Mouse (Mus musculus): ENCODE results near the gene Xrcc5. TPM values are rescaled to one million over a fixed set of nuclear protein-coding genes. Genes with fewer than 3 reads are reported as not detected.

Xrcc5 gene
- polyA plus RNA-seq, 1 experiment from 2014 or later, result 48.7 TPM

DNA sequence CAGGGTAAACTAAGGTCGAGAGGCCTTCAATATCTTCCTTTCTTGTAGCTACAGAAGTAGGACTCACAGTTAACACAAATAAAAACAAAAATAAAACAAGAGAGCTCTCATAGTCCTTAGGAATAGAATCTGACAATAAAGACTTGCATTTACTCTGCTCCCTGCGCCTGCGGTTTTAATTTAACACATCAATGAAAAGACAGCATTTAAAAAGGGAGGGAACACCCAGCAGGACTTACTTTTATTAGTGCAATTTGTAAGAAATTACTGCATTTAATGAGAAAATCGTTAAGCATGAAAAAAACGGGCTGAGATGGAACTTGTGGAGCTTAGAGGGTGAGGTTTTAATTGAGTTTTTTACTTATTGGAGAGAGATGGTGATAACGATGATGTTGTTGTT is 66.4 kb downstream of the Xrcc5 start:
- 71% methylated on average over 6 of the region's 6 CpGs for WGBS
- no peak for DNase-seq (ENCODE audit: low spot score)
- H3K4me3 ChIP-seq, result no peak overlapping the region
- H3K27me3 ChIP-seq (ENCODE audit: low read depth, poor library complexity, severe bottlenecking), result no peaks in the 10 kb centered on the region
- H3K27ac ChIP-seq (replicated peaks), result no peak overlapping the region
- H3K9me3 ChIP-seq (replicated peaks), result no peaks in the 10 kb centered on the region
- H3K36me3 ChIP-seq, result peaks cover 18% of the 10 kb centered on the region; the same call in 1 of the 2 replicates
- H3K4me1 ChIP-seq, result no peaks in the 10 kb centered on the region

GRCm38 (mm10) chr1:72374049-72374448 is 66.8 kb downstream of the Xrcc5 start:
- Histone ChIP-seq H3K4me3 (no peak overlapping the region), H3K27ac (replicated peaks) (no peak overlapping the region), H3K4me1 (no peaks in the 10 kb centered on the region), H3K27me3 (ENCODE audit: low read depth, poor library complexity, severe bottlenecking) (no peaks in the 10 kb centered on the region), H3K9me3 (replicated peaks) (no peaks in the 10 kb centered on the region), H3K36me3 (peaks cover 18% of the 10 kb centered on the region; the same call in 1 of the 2 replicates)
- no peak for DNase-seq (ENCODE audit: low spot score)
- WGBS, result 41% methylated on average over 4 of the region's 4 CpGs

GRCm38 (mm10) chr1:72378151-72378550 is 70.9 kb downstream of the Xrcc5 start:
- no peaks in the 10 kb centered on the region for H3K27me3 ChIP-seq (ENCODE audit: low read depth, poor library complexity, severe bottlenecking)
- WGBS, result 92% methylated on average over 4 of the region's 4 CpGs

DNA sequence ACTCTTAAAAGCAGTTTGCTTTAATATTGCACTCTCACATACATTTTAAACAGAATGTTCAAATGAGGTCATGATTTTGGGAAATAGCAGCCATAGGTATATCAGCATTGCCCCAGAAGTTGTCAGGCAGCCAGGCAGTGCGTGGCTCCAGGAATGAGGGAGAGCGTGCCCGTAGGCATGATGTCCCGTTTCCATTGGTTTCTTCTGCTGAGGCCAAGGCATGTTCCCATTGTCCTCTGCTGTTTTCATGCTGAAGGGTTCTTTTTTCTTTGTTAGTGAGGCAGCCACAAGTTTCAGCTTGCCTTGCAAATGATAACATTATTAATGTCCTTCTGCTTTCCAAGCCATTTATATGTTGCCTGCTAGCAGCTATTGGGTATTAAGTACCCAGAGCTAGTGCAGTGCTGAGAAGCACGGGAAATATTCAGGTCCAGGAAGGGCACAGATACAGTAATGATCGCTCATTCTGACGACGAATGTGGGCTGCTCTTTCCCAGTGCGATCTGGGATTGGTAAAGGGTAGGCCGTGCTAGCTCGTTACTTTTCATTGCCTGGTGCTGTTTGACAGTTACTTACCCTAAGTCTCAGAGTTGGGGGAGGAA is 72.6 kb downstream of the Xrcc5 start:
- Histone ChIP-seq H3K9me3 (replicated peaks) (no peaks in the 10 kb centered on the region), H3K4me3 (no peak overlapping the region), H3K27me3 (ENCODE audit: low read depth, poor library complexity, severe bottlenecking) (no peaks in the 10 kb centered on the region), H3K4me1 (no peaks in the 10 kb centered on the region), H3K27ac (replicated peaks) (no peak overlapping the region), H3K36me3 (peaks cover 17% of the 10 kb centered on the region)
- DNase-seq (ENCODE audit: low spot score), result no peak
- 97% methylated on average over 11 of the region's 11 CpGs for WGBS

More at GRCm38 (mm10) chr1:72378151-72378550, 70.9 kb downstream of the Xrcc5 start:
- Histone ChIP-seq H3K9me3 (replicated peaks) (no peaks in the 10 kb centered on the region), H3K27ac (replicated peaks) (no peak overlapping the region), H3K4me1 (no peaks in the 10 kb centered on the region), H3K4me3 (no peak overlapping the region), H3K36me3 (peaks cover 9% of the 10 kb centered on the region)
- no peak for DNase-seq (ENCODE audit: low spot score)

DNA sequence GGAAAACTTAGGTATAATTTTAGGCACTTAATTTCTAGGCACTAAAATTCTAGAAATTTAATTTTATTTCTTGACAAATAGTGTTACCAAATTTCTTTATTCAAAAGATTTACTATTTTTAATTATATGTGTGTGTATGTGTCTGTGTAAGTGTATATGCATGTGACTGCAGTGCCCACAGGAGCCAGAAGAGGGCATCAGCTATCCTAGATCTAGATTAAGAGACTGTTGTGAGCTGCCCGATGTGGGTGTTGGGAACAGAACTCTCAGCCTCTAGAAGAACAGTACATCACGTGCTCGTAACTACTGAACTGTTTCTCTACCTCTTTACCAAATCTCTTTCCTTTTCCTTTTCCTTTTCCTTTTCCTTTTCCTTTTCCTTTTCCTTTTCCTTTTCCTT is 73.3 kb downstream of the Xrcc5 start:
- Histone ChIP-seq H3K9me3 (replicated peaks) (no peaks in the 10 kb centered on the region), H3K27ac (replicated peaks) (no peak overlapping the region), H3K36me3 (peaks cover 22% of the 10 kb centered on the region), H3K4me1 (no peaks in the 10 kb centered on the region), H3K27me3 (ENCODE audit: low read depth, poor library complexity, severe bottlenecking) (no peaks in the 10 kb centered on the region), H3K4me3 (no peak overlapping the region)
- no peak for DNase-seq (ENCODE audit: low spot score)
- WGBS, result 93% methylated on average over 3 of the region's 3 CpGs

DNA sequence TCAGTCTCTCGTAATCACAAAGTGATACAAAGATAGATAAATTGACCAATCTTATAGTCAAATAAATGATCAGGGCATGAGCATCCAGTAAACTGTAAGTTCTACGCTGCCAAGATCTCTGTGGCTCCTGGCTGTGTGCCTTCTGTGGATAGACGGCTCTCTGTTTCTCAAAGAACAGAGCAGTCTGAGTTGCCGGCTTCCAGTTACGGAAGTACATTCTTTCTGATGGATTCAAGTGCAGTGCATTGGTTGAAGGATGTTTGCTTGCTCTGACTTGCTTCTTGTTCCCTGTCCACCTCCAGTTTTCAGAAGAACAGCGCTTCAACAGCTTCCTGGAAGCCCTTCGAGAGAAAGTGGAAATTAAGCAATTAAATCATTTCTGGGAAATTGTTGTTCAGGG is 75.8 kb downstream of the Xrcc5 start:
- peaks cover 41% of the 10 kb centered on the region for H3K36me3 ChIP-seq
- no peaks in the 10 kb centered on the region for H3K27me3 ChIP-seq (ENCODE audit: low read depth, poor library complexity, severe bottlenecking)
- H3K9me3 ChIP-seq (replicated peaks), result no peaks in the 10 kb centered on the region
- H3K27ac ChIP-seq (replicated peaks), result no peak overlapping the region
- H3K4me3 ChIP-seq, result no peak overlapping the region
- 94% methylated on average over 7 of the region's 7 CpGs for WGBS
- no peaks in the 10 kb centered on the region for H3K4me1 ChIP-seq
- DNase-seq (ENCODE audit: low spot score), result no peak

- Histone ChIP-seq H3K27me3 (ENCODE audit: low read depth, poor library complexity, severe bottlenecking) (no peaks in the 10 kb centered on the region), H3K4me3 (no peak overlapping the region), H3K36me3 (peaks cover 42% of the 10 kb centered on the region), H3K9me3 (replicated peaks) (no peaks in the 10 kb centered on the region), H3K27ac (replicated peaks) (no peak overlapping the region), H3K4me1 (no peaks in the 10 kb centered on the region)
- WGBS, result 89% methylated on average over 5 of the region's 5 CpGs
- no peak for DNase-seq (ENCODE audit: low spot score)
These were observed 76.4 kb downstream of the Xrcc5 start for GRCm38 (mm10) chr1:72383651-72384050.

- no peaks in the 10 kb centered on the region for H3K27me3 ChIP-seq (ENCODE audit: low read depth, poor library complexity, severe bottlenecking)
- DNase-seq (ENCODE audit: low spot score), result no peak
- WGBS, result 84% methylated on average over 4 of the region's 4 CpGs
- peaks cover 32% of the 10 kb centered on the region for H3K36me3 ChIP-seq
- no peak overlapping the region for H3K4me3 ChIP-seq
- H3K9me3 ChIP-seq (replicated peaks), result no peaks in the 10 kb centered on the region
- peaks cover 5% of the 10 kb centered on the region; the same call in 1 of the 2 replicates for H3K4me1 ChIP-seq
- H3K27ac ChIP-seq (replicated peaks), result no peak overlapping the region
These were observed 83.2 kb downstream of the Xrcc5 start for GRCm38 (mm10) chr1:72390420-72390819.

DNA sequence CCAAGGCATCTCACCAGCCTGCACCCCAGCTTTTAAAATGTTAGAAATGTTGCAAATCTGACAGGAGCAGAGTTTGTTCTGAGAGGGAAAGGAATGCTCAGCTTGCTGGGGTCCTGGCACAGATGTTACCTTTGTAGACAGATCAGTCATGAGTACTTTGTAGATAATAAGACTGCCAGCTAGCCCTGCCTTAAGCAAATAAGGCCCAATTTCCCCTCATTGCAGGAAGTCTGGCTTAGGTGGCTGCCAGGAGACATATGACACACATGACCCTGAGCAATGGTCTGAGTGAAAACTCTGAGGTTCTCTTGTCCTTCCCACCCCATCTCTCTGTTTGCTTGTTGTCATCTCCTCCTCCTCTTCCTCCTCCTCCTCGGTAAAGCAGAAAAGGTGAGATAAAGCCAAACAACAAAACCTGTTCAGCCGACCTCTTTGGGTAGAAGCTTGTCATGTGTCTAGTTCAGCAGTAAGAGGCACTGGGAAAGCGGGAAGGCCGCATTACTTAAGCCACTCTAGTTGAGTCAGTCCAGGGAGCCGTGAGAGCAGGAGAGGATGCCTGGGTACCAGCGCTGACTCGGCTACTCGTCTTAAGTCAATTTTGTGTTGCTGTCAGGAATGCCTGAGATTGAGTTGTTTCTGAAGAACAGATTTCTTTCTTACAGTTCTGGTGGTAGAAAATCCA is 92.6 kb downstream of the Xrcc5 start:
- no peak overlapping the region for H3K27ac ChIP-seq (replicated peaks)
- 90% methylated on average over 8 of the region's 8 CpGs for WGBS
- no peaks in the 10 kb centered on the region; the same call in 1 of the 2 replicates for H3K4me1 ChIP-seq
- peaks cover 32% of the 10 kb centered on the region for H3K36me3 ChIP-seq
- DNase-seq (ENCODE audit: low spot score), result no peak
- H3K4me3 ChIP-seq, result no peak overlapping the region
- no peaks in the 10 kb centered on the region for H3K27me3 ChIP-seq (ENCODE audit: low read depth, poor library complexity, severe bottlenecking)
- H3K9me3 ChIP-seq (replicated peaks), result no peaks in the 10 kb centered on the region

- H3K4me1 ChIP-seq, result no peaks in the 10 kb centered on the region; the same call in 1 of the 2 replicates
- H3K4me3 ChIP-seq, result no peak overlapping the region
- no peaks in the 10 kb centered on the region for H3K9me3 ChIP-seq (replicated peaks)
- no peak for DNase-seq (ENCODE audit: low spot score)
- no peak overlapping the region for H3K27ac ChIP-seq (replicated peaks)
- H3K27me3 ChIP-seq (ENCODE audit: low read depth, poor library complexity, severe bottlenecking), result no peaks in the 10 kb centered on the region
- WGBS, result 86% methylated on average over 9 of the region's 9 CpGs
- peaks cover 24% of the 10 kb centered on the region for H3K36me3 ChIP-seq
These were observed 93.4 kb downstream of the Xrcc5 start for GRCm38 (mm10) chr1:72400616-72401015.

DNA sequence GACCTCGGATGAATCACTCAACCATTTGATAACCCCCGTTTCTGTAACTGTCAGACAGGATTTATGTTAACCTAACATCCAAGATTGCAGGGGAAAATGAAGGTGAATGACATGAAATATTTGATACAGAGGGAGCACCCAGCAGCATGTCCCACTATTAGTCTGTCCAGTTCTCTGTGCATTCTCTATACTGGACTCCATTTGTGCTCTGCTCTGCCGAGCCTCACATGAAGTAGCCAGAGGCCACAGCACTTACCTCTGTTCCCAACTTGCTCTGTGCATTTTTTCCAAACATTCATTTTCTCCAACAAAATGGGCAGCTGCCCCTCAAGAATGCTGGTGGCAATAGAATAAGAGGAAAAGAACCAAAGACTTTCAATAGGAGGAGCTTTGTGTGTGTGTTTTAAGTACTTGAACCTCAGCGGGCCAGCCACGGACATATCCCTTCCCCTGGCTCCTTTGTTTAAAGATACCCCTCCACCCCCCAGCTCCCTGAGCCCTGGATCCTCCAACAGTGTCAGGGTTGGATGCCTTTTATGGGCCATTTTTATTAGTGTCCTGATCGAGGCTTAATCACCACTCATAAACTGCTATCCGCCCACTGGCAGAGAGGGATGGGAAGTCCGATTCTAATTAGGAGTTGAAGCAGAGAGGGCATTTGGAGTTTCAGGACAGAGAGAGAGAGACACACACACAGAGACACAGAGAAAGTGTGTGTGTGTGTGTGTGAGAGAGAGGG is 94.3 kb downstream of the Xrcc5 start:
- Histone ChIP-seq H3K36me3 (peaks cover 15% of the 10 kb centered on the region), H3K9me3 (replicated peaks) (no peaks in the 10 kb centered on the region), H3K27me3 (ENCODE audit: low read depth, poor library complexity, severe bottlenecking) (no peaks in the 10 kb centered on the region), H3K4me1 (no peaks in the 10 kb centered on the region; the same call in 1 of the 2 replicates), H3K4me3 (no peak overlapping the region), H3K27ac (replicated peaks) (0 out of 2 replicates have a peak overlapping the region, but pooled peaks have one; percentile 9)
- no peak for DNase-seq (ENCODE audit: low spot score)
- 84% methylated on average over 8 of the region's 8 CpGs for WGBS

- Histone ChIP-seq H3K9me3 (replicated peaks) (no peaks in the 10 kb centered on the region), H3K27ac (replicated peaks) (no peak overlapping the region), H3K36me3 (no peaks in the 10 kb centered on the region), H3K4me1 (no peaks in the 10 kb centered on the region), H3K4me3 (no peak overlapping the region), H3K27me3 (ENCODE audit: low read depth, poor library complexity, severe bottlenecking) (no peaks in the 10 kb centered on the region)
- DNase-seq (ENCODE audit: low spot score), result no peak
- 89% methylated on average over 14 of the region's 14 CpGs for WGBS
These were observed 99.4 kb downstream of the Xrcc5 start for GRCm38 (mm10) chr1:72406505-72407079.

Data from midbrain, embryonic 10.5 days (tissue).